Mouse (Mus musculus) hindbrain, embryonic 10.5 days (tissue): ENCODE measurements around the gene Dnajc16. TPM values are rescaled to one million over a fixed set of nuclear protein-coding genes. Genes with fewer than 3 reads are reported as not detected.

Experiments used
- DNase-seq: peaks from one replicate; pipeline ENCODE4 v3.0.0-alpha.2; 2017; ENCODE audit warnings: low spot score
- H3K27ac ChIP-seq: fragments of 300-500 bp; sonication (generic); 2 replicates; pipeline ENCODE4 v1.5.1; 2016; ENCODE audit warnings: mild to moderate bottlenecking, moderate library complexity
- H3K27me3 ChIP-seq: fragments of 300-500 bp; sonication (generic); 2 replicates; pipeline ENCODE4 v1.6.1; 2016; ENCODE audit warnings: mild to moderate bottlenecking; ENCODE audit not compliant: poor library complexity, insufficient read depth, severe bottlenecking
- H3K36me3 ChIP-seq: fragments of 300-500 bp; sonication (generic); 2 replicates; pipeline ENCODE4 v1.6.1; 2016; ENCODE audit warnings: mild to moderate bottlenecking, moderate library complexity
- H3K4me1 ChIP-seq: fragments of 300-500 bp; sonication (generic); replicated peaks from 2 replicates; pipeline ENCODE4 v1.6.1; 2016; ENCODE audit warnings: mild to moderate bottlenecking
- H3K4me3 ChIP-seq: fragments of 300-500 bp; sonication (generic); 2 replicates; pipeline ENCODE4 v1.5.1; 2016; ENCODE audit warnings: mild to moderate bottlenecking, moderate library complexity
- H3K9me3 ChIP-seq: fragments of 300-500 bp; sonication (generic); 2 replicates; pipeline ENCODE4 v1.6.1; 2016; ENCODE audit warnings: mild to moderate bottlenecking, moderate library complexity
- WGBS: fragments of 180-500 bp; shearing (Covaris S2); methylation state at CpG from one replicate; pipeline ENCODE4 v1.1.7; 2016; 5-methylcytosine and 5-hydroxymethylcytosine counted together
- polyA plus RNA-seq: library from polyadenylated mRNA; unstranded; fragments of >200 nt; fragmentation: Nextera tagmentation; extraction: Ambion mirVana; gene quantifications from 2 replicates; pipeline ENCODE4 v1.2.1, GENCODE M21; 2016

The Dnajc16 gene
- polyA plus RNA-seq, 1 experiment from 2014 or later, result 5.5 TPM

DNA sequence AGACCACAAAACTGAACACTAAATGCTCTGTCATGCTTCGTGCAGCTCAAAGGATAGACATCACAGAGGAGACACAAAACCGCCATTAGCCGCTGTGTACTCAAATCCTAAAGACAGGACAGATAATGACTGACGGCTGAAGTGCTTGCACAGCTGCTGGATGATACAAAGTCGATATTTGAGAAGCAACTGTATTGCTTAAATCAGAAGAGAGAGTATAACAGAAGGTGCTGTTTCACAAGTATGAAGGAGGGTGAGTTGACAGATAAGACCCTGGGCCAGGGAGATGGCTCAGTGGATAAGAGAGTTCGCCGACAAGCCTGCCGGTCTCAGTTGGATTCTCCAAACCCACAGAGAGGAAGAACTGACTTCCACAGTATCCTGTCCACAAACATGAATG, 18.9 kb downstream of the Dnajc16 start:
- 92% methylated on average over 8 of the region's 8 CpGs for WGBS
- no peak overlapping the region for H3K27ac ChIP-seq
- H3K27me3 ChIP-seq, result no peaks in the 10 kb centered on the region
- H3K9me3 ChIP-seq, result no peaks in the 10 kb centered on the region
- no peak overlapping the region for H3K4me3 ChIP-seq
- no peaks in the 10 kb centered on the region for H3K4me1 ChIP-seq
- no peak for DNase-seq
- H3K36me3 ChIP-seq, result peaks cover 100% of the 10 kb centered on the region

DNA sequence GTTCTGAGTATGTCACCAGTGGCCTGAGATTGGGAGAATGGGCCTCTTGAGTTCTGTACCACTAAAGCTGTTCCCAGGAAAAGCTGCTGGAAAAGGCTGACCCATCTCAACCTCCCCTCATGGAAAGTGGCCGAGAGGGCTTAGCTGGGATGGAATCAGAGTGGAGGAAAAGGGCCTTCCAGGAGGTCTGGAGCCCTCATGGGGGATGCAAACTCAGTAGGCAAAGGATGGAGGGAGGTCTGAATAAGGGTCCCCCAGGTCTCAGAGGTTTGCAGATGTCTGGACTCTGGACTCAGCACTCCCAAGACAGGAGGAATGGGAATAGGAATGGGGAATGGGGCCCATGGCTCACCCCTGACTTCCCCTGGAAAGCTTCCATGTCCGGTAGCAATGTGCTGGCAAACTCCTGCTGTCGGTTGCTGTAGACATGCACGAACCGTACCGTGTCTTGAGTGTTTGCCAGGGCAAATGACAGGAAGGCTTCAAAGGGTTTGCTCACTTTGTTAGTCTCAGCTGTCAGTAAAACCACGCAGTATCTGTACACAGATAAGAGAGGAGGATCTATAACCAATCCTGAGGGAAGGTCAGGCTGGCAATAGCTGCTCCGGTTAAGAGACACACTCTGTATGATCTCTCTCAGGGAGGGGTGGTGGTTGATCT, 21.1 kb downstream of the Dnajc16 start:
- no peak overlapping the region for H3K27ac ChIP-seq
- WGBS, result 95% methylated on average over 8 of the region's 8 CpGs
- no peaks in the 10 kb centered on the region for H3K9me3 ChIP-seq
- H3K36me3 ChIP-seq, result peaks cover 96% of the 10 kb centered on the region
- no peaks in the 10 kb centered on the region for H3K4me1 ChIP-seq
- DNase-seq, result no peak
- no peaks in the 10 kb centered on the region for H3K27me3 ChIP-seq
- H3K4me3 ChIP-seq, result no peak overlapping the region

DNA sequence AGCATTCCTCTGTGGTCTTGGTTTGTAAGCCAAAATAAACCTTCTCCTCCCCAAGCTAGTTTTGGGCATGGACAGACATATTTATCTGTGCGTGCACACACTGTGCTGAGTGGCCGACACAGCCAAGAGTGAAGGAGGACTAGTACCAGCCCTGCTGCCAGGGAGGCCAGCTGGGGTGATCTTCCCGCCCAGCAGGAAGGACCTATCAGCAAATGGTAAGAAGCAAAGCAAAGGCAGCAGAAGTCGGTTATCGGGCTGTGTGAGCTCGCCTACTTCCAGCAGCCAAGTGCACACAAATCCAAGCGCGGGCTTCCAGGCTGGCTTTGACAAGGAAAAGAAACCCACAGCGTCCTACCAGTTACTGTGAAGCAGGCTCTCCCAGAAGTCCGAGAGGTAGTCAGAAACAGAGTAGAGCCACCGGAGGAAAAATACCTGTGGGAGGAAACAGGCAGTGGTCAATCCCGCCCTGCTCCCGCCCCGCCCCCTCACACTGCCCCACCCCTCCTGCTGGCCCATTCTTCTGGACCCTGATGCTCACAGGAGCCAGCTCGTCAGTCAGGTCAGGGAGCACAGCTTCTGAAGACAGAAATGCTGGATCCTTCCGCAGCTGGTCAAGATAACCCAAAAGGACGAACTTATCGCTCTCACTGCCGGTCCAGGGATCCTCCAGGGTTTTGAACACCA, 23.2 kb downstream of the Dnajc16 start:
- Histone ChIP-seq H3K27ac (no peak overlapping the region), H3K4me3 (no peak overlapping the region), H3K27me3 (no peaks in the 10 kb centered on the region), H3K4me1 (no peaks in the 10 kb centered on the region), H3K9me3 (no peaks in the 10 kb centered on the region), H3K36me3 (peaks cover 96% of the 10 kb centered on the region)
- WGBS, result 77% methylated on average over 19 of the region's 19 CpGs
- DNase-seq, result no peak

DNA sequence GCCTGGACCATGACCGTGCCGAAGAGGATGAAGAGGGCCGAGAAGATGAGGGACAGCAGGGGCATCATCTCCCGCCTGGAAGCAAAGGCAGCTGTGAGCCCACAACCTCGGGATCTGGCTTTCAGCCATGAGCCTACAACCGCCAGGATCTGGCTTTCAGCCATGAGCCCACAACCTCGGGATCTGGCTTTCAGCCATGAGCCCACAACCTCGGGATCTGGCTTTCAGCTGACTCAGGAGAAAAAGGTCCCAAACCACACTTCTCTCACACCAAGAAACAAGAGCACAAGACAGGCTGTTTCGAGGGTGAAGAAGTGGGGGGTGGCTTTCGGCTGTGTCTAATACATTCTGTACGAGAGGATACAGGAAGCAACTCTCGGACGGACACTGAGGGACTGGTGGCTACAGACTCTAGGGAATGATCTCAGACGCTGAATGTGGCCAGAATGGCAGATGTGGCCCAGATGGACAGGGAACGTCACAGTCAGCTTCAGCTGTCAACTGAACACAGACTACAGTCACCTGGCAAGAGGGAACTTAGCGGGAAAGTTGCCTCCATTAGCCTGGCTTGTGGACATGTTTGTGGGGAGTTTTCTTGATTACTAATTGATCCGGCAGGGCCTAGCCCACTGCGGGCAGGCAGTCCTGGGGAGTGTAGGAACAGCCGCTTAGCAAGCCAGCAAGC, 23.9 kb downstream of the Dnajc16 start:
- Histone ChIP-seq H3K27ac (no peak overlapping the region), H3K4me1 (no peaks in the 10 kb centered on the region)
- 85% methylated on average over 19 of the region's 19 CpGs for WGBS

DNA sequence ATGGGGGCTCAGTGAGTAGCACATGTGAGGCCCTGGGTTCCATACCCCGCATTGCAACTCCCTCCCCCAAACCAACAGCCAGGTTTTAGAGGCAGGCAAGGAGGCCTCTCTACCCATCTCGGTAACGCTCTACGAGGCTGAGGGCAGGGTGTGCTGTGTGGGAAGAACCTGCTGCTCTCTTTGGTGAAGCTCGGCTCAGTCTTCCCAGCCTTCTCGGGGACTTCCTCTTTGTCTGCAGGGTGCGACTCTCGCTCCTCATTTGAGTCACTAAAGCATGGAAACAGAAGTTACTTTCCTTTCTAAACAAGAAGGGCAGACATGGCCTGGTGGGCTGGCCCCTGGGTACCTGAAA, 24.4 kb downstream of the Dnajc16 start:
- H3K27me3 ChIP-seq, result no peaks in the 10 kb centered on the region
- H3K9me3 ChIP-seq, result no peaks in the 10 kb centered on the region
- no peaks in the 10 kb centered on the region for H3K4me1 ChIP-seq
- 92% methylated on average over 8 of the region's 8 CpGs for WGBS
- peaks cover 96% of the 10 kb centered on the region for H3K36me3 ChIP-seq
- DNase-seq, result no peak
- H3K27ac ChIP-seq, result no peak overlapping the region
- H3K4me3 ChIP-seq, result no peak overlapping the region

More for the DNA sequence above, 23.9 kb downstream of the Dnajc16 start:
- no peaks in the 10 kb centered on the region for H3K27me3 ChIP-seq
- H3K4me3 ChIP-seq, result no peak overlapping the region
- peaks cover 96% of the 10 kb centered on the region for H3K36me3 ChIP-seq
- no peaks in the 10 kb centered on the region for H3K9me3 ChIP-seq
- DNase-seq, result no peak

DNA sequence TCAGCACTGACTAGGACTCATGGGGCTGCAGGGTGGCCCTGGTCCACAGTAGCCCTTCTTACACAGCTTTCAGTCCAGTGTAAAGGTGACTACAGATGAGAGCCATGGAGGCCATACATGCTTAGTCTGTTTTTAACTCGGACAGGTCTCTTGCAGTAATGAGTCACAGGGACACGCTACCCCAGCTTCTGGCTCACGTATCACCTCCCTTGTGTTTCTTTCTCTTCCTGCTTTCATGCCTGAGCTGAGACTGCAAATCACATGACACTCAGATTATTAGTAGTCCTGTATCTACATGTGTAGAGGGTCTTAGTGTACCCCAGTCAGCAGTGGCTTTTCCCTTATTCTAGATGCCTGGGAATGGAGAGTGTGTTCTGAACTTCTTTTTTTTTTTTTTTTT, 25.7 kb downstream of the Dnajc16 start:
- Histone ChIP-seq H3K4me3 (no peak overlapping the region), H3K27ac (no peak overlapping the region), H3K9me3 (no peaks in the 10 kb centered on the region), H3K36me3 (peaks cover 93% of the 10 kb centered on the region), H3K27me3 (no peaks in the 10 kb centered on the region), H3K4me1 (no peaks in the 10 kb centered on the region)
- 94% methylated on average over 3 of the region's 3 CpGs for WGBS
- no peak for DNase-seq

DNA sequence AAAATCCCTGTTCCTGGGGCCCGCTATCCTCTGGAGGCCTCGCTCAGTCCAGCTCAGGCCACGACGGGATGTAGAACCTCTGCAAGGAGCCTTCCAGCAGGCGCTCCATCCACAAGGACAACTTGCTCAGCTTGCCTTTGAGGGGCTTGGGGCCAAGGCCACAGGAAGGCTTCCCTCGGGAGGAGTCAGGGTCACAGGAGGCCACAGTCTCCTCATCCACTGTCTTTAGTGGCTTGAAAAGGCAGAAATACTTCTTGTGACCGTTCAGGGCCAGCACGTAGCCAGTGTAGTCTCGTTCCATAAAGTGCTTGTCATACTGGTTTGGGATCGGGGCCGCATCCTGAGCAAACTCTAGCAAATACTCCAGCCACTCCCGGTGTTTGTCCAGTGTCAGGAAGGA, 27.3 kb downstream of the Dnajc16 start:
- WGBS, result 92% methylated on average over 12 of the region's 12 CpGs

DNA sequence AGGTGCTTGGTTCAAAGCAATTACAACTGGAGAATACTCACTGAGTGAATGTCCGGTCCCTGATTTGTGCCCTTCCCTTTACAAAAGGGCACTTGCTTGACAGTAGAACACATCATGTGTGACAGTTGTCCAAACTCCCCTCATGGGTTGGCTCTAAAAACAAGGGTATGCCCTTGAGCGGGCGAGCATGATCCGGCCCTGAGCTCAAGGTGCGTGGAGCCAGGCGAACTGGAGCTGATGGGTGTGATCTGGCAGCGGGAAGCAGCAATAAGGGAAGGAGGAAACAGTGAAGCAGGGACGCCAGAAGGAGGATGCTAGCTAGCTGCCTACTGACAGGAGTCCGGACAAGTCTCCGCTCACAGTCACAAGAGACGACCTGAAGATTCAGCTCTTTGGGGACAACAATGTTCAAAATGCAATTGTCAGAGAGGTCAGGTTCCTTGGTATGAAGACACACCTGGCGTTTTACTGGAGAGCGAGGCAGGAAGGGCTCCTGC, 28.6 kb downstream of the Dnajc16 start:
- Histone ChIP-seq H3K4me3 (no peak overlapping the region), H3K27ac (no peak overlapping the region), H3K4me1 (no peaks in the 10 kb centered on the region), H3K9me3 (no peaks in the 10 kb centered on the region), H3K27me3 (no peaks in the 10 kb centered on the region), H3K36me3 (peaks cover 69% of the 10 kb centered on the region)
- 93% methylated on average over 13 of the region's 13 CpGs for WGBS
- DNase-seq, result no peak

More for the DNA sequence above, 27.3 kb downstream of the Dnajc16 start:
- Histone ChIP-seq H3K27me3 (no peaks in the 10 kb centered on the region), H3K4me3 (no peak overlapping the region), H3K4me1 (no peaks in the 10 kb centered on the region), H3K9me3 (no peaks in the 10 kb centered on the region), H3K27ac (no peak overlapping the region), H3K36me3 (peaks cover 78% of the 10 kb centered on the region)
- DNase-seq, result no peak

DNA sequence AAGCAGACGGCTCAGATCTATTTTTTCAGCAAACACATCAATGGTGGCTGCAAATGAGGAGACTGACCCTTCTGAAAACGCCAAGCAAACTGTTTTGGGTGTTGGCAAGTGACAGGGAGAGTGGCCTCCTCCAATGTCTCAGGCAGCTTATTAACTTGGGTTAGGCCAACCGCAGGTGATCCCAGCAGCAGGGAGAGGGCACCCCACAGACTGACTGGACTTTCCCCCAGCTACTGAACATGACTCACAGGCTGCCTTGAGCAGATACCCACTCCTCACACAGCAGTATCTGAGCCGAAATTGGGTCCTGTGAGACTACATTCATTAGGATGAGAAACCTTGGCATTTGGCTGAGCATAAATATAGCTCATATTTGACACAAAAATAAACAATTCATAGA, 29.8 kb downstream of the Dnajc16 start:
- Histone ChIP-seq H3K27me3 (no peaks in the 10 kb centered on the region), H3K4me1 (no peaks in the 10 kb centered on the region), H3K4me3 (no peak overlapping the region), H3K27ac (no peak overlapping the region), H3K36me3 (peaks cover 57% of the 10 kb centered on the region), H3K9me3 (no peaks in the 10 kb centered on the region)
- WGBS, result 87% methylated on average over 4 of the region's 4 CpGs
- DNase-seq, result no peak

DNA sequence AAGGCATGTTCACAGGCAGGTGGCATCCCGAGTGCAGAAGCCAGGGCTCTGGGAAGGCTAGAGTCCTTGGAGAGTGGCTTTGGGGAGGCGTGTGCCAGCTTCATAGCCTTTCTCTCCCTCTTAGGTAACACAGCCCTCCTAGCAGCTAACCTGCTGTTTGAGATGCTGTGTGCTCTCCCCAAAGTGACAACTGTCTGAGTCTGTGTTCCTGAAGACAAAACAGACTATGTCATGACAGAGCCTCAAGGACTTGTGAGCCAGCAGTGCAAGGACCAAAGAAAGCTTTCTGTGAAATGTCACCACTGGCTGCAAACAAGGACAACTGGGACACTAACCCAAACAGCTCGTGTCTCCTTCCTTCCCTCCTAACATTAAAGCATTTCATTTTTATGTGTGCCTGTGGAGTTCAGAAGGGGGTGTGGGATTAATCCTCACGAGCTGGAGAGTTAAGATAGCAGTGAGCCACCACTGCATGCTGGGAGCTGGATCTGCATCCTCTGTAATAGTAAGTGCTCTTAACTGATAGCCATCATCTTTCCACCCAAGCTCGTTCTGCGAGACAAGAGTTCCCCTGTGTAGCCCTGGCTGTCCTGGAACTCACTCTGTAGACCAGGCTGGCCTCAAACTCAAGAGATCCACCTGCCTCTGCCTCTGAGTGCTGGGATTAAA, 31.7 kb downstream of the Dnajc16 start:
- H3K4me3 ChIP-seq, result no peak overlapping the region
- no peaks in the 10 kb centered on the region for H3K4me1 ChIP-seq
- H3K27ac ChIP-seq, result no peak overlapping the region
- no peaks in the 10 kb centered on the region for H3K27me3 ChIP-seq
- no peaks in the 10 kb centered on the region for H3K9me3 ChIP-seq
- 82% methylated on average over 6 of the region's 6 CpGs for WGBS
- peaks cover 41% of the 10 kb centered on the region for H3K36me3 ChIP-seq
- no peak for DNase-seq

DNA sequence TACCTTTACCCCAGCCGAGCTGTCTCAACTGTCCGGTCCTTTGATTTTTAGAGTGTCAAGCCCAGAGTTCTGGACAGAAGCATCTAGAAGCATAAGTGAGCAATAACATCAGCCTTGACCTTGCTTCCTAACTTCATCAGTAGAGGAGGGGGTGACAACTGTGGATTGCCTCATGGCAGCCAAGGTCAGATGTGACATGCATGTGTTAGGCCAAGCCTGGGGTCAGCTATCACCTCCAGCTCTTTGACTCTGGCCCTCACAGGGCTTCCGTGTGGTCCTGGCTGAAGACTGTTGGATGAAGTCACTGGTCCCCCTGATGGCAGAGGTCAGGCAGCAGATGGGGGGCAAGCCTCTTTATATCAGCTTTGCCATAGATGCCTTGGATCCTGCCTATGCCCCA, 33.6 kb downstream of the Dnajc16 start:
- Histone ChIP-seq H3K4me3 (no peak overlapping the region), H3K9me3 (no peaks in the 10 kb centered on the region), H3K36me3 (peaks cover 22% of the 10 kb centered on the region), H3K27me3 (no peaks in the 10 kb centered on the region), H3K4me1 (peaks cover 5% of the 10 kb centered on the region), H3K27ac (no peak overlapping the region)
- DNase-seq, result no peak
- WGBS, result 91% methylated on average over 3 of the region's 3 CpGs

DNA sequence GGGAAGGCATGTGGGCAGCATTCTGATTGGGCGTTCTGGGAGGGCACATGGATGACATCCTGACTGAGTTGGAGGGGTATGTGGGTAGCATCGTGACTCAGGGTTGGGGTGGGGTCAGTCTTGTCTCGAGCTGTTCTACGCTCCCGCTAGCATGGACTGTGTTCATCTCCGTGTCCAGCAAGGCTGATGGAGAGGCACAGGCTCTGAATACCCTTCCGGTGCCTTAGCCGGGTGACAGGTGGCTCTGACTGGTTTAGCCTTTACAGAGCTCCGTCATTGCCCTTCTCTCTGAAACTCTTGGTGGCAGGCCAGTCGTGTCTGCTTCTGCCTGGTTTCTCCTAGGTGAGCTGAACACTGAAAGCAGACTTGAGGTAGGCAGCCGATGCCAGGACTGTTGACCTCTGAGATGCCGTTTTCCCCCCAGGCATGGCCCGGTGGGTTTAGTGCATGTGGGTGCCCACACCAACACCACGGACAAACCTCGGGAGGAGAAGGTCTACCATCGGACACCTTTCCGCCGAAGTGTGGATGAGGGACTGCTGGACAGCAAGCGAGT, 35.3 kb downstream of the Dnajc16 start:
- 91% methylated on average over 19 of the region's 19 CpGs for WGBS
- no peak overlapping the region for H3K27ac ChIP-seq

More for the DNA sequence above, 35.3 kb downstream of the Dnajc16 start:
- H3K4me1 ChIP-seq, result peaks cover 14% of the 10 kb centered on the region
- no peak overlapping the region for H3K4me3 ChIP-seq
- H3K27me3 ChIP-seq, result no peaks in the 10 kb centered on the region
- 0 out of 2 replicates have a peak, but pooled peaks cover 5% of the 10 kb centered on the region for H3K36me3 ChIP-seq
- H3K9me3 ChIP-seq, result no peaks in the 10 kb centered on the region
- no peak for DNase-seq
